Mouse (Mus musculus): ENCODE data around the gene Pdlim4. TPM values are rescaled to one million over a fixed set of nuclear protein-coding genes. Genes with fewer than 3 reads are reported as not detected.

Pdlim4 gene
- not detected for polyA plus RNA-seq (2014; fragmentation: Illumina TruSeq; extraction: RNeasy Lipid Tissue Mini Kit (QIAGEN cat#74804); ENCODE audit: low replicate concordance)

DNA sequence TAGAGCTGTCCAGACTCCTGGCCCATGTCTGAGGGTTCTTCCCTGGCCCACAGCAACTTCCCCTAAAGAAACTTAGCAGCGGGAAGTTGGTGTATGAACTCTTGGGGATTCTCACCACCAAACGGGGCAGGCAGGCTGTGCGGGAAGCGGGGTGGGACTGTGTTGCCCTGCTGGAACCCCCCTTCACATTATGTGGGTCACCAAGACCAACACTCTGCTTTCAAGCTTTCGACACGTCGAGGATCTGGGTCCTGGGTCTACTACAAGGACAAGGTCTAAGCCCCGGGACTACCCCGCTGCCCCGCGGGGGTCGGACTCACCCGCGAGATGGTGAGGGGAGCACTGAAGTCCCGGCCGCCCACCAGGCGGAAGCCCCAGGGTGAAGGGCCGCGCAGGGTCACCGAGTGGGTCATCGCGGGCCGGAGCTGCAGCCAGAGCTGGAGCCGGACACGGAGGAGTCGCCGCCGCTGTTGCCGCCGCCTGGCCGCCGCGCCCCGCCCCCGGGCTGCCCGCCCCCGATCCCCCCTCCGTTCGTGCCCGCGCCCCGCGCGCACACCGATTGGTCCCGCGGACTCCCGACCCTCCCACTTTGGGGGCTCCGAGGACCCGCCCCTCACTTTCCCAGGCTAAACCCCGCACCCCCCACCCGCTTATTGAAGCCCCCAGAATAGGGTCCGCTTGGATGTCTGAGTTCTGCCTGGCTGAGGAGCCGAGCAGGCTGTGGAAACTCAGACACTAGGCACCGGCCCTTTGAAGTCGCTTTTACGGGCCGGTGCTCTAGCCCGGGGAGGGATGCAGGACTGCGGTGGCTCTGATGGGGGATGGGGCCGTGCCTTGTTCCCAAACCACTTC is at the start of gene Pdlim4:
Gene Pdlim4 (minus strand): TSS at position 495 of the 852 bp plus-strand sequence.

DNA sequence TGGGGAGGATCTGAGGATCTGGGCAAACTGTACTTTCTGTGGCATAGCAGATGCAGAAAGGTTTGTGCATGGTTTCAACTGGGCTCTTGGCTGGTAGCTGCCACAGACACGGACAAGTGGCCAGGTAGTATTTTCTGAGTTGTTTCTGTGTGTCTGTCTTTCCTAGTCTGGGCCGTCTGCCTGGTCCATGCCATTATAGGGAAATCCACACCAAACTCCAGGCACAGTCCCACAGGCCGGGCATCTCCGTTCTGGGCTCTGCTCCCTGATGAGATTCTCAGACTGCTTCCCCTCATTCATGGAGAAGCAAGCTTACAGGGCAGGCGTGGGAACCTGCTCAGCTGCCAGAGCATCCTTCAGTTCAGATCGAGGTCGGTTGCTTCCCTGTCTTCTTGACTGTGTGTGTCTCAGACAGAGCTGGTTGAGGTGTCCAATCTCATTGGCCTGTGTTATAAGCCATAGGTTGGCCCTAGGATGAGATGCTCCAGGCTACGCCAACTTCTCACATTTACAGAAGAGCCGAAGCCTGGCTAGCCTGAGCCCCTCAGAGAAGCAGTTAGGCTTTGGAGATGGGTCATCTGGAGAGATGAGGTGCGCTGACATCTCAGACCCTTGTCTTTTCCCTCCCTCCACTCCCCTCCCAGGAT is 31.4 kb upstream of the Pdlim4 start, which contains the start of gene P4ha2:
Gene P4ha2 (plus strand): TSS at position 51 of the 647 bp plus-strand sequence.

DNA sequence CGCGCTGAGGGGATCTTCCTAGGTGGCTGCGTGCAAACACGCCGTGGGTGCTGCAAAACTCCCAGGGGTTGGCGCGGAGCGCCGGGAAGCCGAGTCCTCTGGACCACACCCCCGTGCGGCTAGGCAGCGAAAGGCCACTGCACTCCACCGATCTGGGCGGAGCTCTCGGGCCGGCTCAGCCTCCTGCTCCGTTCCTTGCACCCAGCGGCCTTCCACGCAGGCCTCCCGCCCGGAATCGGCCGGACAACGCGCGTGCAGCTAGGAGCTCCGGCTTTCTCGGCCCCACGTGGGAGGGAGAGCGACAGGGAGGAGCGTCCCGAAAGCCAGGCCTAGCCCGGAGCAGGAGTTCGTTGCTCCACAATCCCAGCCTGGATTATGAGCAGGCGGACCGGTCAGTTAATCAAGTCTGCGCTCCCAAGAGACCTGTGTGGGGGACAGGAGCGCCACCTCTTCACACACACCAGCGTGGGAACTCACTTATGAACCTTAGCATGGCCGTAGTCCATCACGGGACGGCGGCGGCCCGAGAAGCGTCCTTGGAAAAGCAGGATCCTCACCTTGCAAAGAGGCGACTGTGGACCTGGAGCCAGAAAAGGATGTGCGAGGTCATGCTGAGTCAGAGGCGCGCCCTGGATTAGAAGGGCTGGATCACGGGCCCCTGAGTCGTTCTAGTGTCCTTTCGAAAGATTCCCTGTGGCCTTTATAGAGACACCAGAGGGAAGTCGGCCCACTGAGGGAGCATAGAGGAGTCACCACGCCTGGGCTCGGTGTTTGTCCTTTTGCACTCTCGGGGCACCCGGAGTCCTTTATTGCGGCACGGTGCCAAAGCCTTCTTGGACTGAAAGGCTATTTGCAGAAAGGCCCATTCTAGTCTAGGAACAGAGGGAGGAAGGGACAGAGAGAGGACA is 40.5 kb downstream of the Pdlim4 start, which contains the start of gene Slc22a4:
Gene Slc22a4 (minus strand): TSS at position 47 of the 908 bp plus-strand sequence.

Other genes starting within 250 kb of the Pdlim4 start
- gene Gm12216, start 209.8 kb downstream of the Pdlim4 start, polyA plus RNA-seq (2014; fragmentation: Illumina TruSeq; extraction: RNeasy Lipid Tissue Mini Kit (QIAGEN cat#74804); ENCODE audit: low replicate concordance): not detected
- gene Slc22a5, start 177.4 kb downstream of the Pdlim4 start, polyA plus RNA-seq (2014; fragmentation: Illumina TruSeq; extraction: RNeasy Lipid Tissue Mini Kit (QIAGEN cat#74804); ENCODE audit: low replicate concordance): 54.4 TPM
- gene Slc22a21, start 88.7 kb downstream of the Pdlim4 start, polyA plus RNA-seq (2014; fragmentation: Illumina TruSeq; extraction: RNeasy Lipid Tissue Mini Kit (QIAGEN cat#74804); ENCODE audit: low replicate concordance): 13.6 TPM
- 15.1 TPM for gene Slc22a4, start 40.9 kb downstream of the Pdlim4 start, polyA plus RNA-seq (2014; fragmentation: Illumina TruSeq; extraction: RNeasy Lipid Tissue Mini Kit (QIAGEN cat#74804); ENCODE audit: low replicate concordance)
- gene P4ha2, start 31.1 kb upstream of the Pdlim4 start, polyA plus RNA-seq (2014; fragmentation: Illumina TruSeq; extraction: RNeasy Lipid Tissue Mini Kit (QIAGEN cat#74804); ENCODE audit: low replicate concordance): 0.63 TPM
- 2.0 TPM for gene Csf2, start 180.7 kb upstream of the Pdlim4 start, polyA plus RNA-seq (2014; fragmentation: Illumina TruSeq; extraction: RNeasy Lipid Tissue Mini Kit (QIAGEN cat#74804); ENCODE audit: low replicate concordance)
- gene Il3, start 198.3 kb upstream of the Pdlim4 start, polyA plus RNA-seq (2014; fragmentation: Illumina TruSeq; extraction: RNeasy Lipid Tissue Mini Kit (QIAGEN cat#74804); ENCODE audit: low replicate concordance): not detected
- 13.4 TPM for gene Acsl6, start 234.8 kb upstream of the Pdlim4 start, polyA plus RNA-seq (2014; fragmentation: Illumina TruSeq; extraction: RNeasy Lipid Tissue Mini Kit (QIAGEN cat#74804); ENCODE audit: low replicate concordance)

Data from small intestine, adult 10 weeks (tissue).